Mouse (Mus musculus): ENCODE data around the gene Creld1.

DNA sequence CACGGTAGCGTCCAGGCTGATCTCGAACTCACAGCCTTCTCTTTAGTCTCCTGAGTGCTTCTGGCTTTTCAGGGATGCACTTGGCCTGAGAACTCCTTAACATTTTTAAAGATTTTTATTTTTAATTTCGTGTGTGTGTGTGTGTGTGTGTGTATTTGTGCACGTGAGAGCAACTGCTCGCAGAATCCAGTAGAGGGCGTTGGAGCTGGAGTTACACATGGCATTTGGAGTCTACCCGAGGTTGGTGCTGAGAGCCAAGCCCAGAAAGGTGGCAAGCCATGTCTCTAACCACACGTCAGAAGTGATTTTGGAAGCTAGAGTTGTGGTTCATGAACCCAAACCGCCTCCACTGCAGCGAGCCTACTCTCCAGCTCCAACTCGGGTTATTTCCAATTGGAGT is 40.0 kb upstream of the Creld1 start:
- TF ChIP-seq POLR2A (IDR thresholded peaks at IDR 0.05; ENCODE audit: low read depth, low read length), result no peak
- no peak for TF ChIP-seq CTCF (IDR thresholded peaks at IDR 0.05; ENCODE audit: borderline replicate concordance, insufficient read depth, low read length)
